Mouse (Mus musculus) G1E (cell line): ENCODE data around the gene Rsph10b. TPM values are rescaled to one million over a fixed set of nuclear protein-coding genes. Genes with fewer than 3 reads are reported as not detected.

Experiments used
- ATAC-seq: 2 replicates; pipeline ENCODE4 v1.8.0; 2016; ENCODE audit warnings: mild to moderate bottlenecking; ENCODE audit not compliant: insufficient number of reproducible peaks, poor library complexity, low FRiP score, severe bottlenecking; ENCODE audit errors: extremely low read depth
- DNase-seq: peaks from one replicate; pipeline ENCODE4 v3.0.0; 2012; ENCODE audit warnings: low spot score
- H3K27me3 ChIP-seq: 2 replicates; pipeline ENCODE4 v1.6.1; 2012; ENCODE audit warnings: mild to moderate bottlenecking, low read length, inconsistent platforms; ENCODE audit not compliant: insufficient read depth
- H3K36me3 ChIP-seq: replicated peaks from 2 replicates; pipeline ENCODE3; 2012; ENCODE audit warnings: mild to moderate bottlenecking, inconsistent platforms
- H3K4me1 ChIP-seq: 2 replicates; pipeline ENCODE4 v1.6.1; 2012; ENCODE audit warnings: low read depth, low read length, inconsistent platforms, mixed read lengths; ENCODE audit not compliant: insufficient read depth
- H3K4me3 ChIP-seq: 2 replicates; pipeline ENCODE4 v1.5.1; 2012; ENCODE audit warnings: low read depth, mild to moderate bottlenecking, inconsistent platforms, low read length, moderate library complexity, mixed read lengths
- H3K9me3 ChIP-seq: replicated peaks from 2 replicates; pipeline ENCODE4 v1.6.1; 2012; ENCODE audit warnings: inconsistent platforms
- CTCF ChIP-seq: IDR thresholded peaks from 2 replicates; pipeline ENCODE4 v1.5.1; 2012; ENCODE audit warnings: low read depth, low read length, inconsistent platforms, mixed read lengths
- GATA1 ChIP-seq: IDR thresholded peaks from 2 replicates; pipeline ENCODE4 v1.6.1; 2012; ENCODE audit warnings: borderline replicate concordance, low read length, inconsistent platforms, mixed read lengths
- GATA2 ChIP-seq: IDR thresholded peaks from 2 replicates; pipeline ENCODE4 v1.6.1; 2012; ENCODE audit warnings: low read depth, low read length, inconsistent platforms, borderline replicate concordance
- POLR2AphosphoS5 ChIP-seq: IDR thresholded peaks from 2 replicates; pipeline ENCODE4 v1.6.1; 2012; ENCODE audit warnings: low read depth, low read length, inconsistent platforms; ENCODE audit not compliant: insufficient replicate concordance
- TAL1 ChIP-seq: conservative IDR thresholded peaks from 2 replicates; pipeline ENCODE4 v1.6.1; 2012; ENCODE audit warnings: low read depth, low read length, inconsistent platforms, mixed read lengths
- polyA plus RNA-seq: library from polyadenylated mRNA; stranded (reverse); fragments of >175 nt; gene quantifications from 2 replicates; pipeline ENCODE4 v1.2.3, GENCODE M21; 2012
- total RNA-seq, 2 experiments: library from RNA; stranded (forward) in 1 of 2; stranded (reverse) in 1 of 2; fragments of 200-1000 nt in 1 of 2; fragments of >200 nt in 1 of 2; fragmentation: Nextera tagmentation in 1 of 2; gene quantifications; 2 replicates each; pipeline ENCODE4 v1.2.3; 2014 to 2017

The Rsph10b gene
- total and polyA plus RNA-seq, 3 experiments = 1.7 TPM; not detected in 2

- Histone ChIP-seq H3K4me1 (no peaks in the 10 kb centered on the region), H3K27me3 (no peaks in the 10 kb centered on the region; the same call in 1 of the 2 replicates), H3K9me3 (no peaks in the 10 kb centered on the region), H3K36me3 (peaks cover 59% of the 10 kb centered on the region), H3K4me3 (no peak overlapping the region)
- DNase-seq = no peak
- ATAC-seq = no peak
- no peak for TF ChIP-seq POLR2AphosphoS5
- no peak for TF ChIP-seq CTCF
- no peak for TF ChIP-seq GATA2
- no peak for TF ChIP-seq GATA1
- no peak for TF ChIP-seq TAL1
Observed at GRCm38 (mm10) chr5:143931863-143932580, 813 bp upstream of the Rsph10b start.

DNA sequence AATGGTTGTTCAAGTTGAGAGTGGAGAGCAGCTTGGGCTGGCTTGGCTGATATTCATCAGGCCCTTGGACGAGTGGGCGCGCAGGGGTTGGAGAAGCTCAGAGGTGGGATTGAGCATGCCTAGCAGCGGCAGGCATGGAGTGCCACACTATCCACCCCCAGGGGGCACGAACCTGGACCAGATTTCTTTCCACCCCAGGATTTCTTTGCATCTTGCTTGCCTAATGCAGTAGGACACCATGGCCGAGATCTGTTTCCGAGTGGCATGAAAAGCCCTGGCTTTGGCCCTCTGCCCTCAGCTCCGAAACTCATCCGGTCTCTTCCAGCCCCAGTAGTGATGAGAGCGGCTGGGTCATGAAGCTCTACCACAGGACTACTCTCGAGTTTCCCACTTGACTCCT is 579 bp downstream of the Rsph10b start:
- Histone ChIP-seq H3K36me3 (peaks cover 49% of the 10 kb centered on the region), H3K4me1 (no peaks in the 10 kb centered on the region), H3K27me3 (no peaks in the 10 kb centered on the region; the same call in 1 of the 2 replicates), H3K4me3 (no peak overlapping the region), H3K9me3 (no peaks in the 10 kb centered on the region)
- no peak for TF ChIP-seq GATA2
- TF ChIP-seq GATA1 = no peak
- no peak for TF ChIP-seq POLR2AphosphoS5
- no peak for TF ChIP-seq TAL1
- TF ChIP-seq CTCF = no peak
- ATAC-seq = no peak
- no peak for DNase-seq

DNA sequence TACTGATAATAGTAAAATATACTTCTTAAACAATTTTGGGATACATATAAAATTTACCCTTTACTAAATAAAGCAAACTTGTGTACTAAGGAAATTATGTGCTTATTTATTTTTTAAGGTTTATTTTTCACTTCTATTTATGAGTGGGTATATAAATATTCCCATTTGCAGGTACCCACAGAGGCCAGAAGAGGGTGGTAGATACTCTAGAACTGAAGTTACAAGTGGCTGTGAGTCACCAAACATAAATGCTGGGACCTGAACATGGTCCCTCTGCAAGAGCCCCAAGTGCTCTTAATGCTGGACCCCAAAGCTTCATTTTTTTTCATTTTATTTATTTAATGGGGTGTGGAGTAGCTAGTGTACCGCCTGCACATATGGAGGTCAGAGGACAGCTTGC is 1.0 kb downstream of the Rsph10b start:
- no peak for TF ChIP-seq GATA1
- TF ChIP-seq POLR2AphosphoS5 = no peak
- TF ChIP-seq TAL1 = no peak
- TF ChIP-seq GATA2 = no peak
- no peak for TF ChIP-seq CTCF
- no peaks in the 10 kb centered on the region; the same call in 1 of the 2 replicates for H3K27me3 ChIP-seq
- DNase-seq (no peak), ATAC-seq (no peak)
- no peaks in the 10 kb centered on the region for H3K9me3 ChIP-seq
- no peak overlapping the region for H3K4me3 ChIP-seq
- H3K36me3 ChIP-seq = peaks cover 44% of the 10 kb centered on the region
- H3K4me1 ChIP-seq = no peaks in the 10 kb centered on the region

- no peaks in the 10 kb centered on the region; the same call in 1 of the 2 replicates for H3K27me3 ChIP-seq
- ATAC-seq = no peak
- TF ChIP-seq TAL1 = no peak
- TF ChIP-seq POLR2AphosphoS5 = no peak
- TF ChIP-seq CTCF = no peak
- TF ChIP-seq GATA2 = no peak
- no peak for TF ChIP-seq GATA1
Observed at GRCm38 (mm10) chr5:143936156-143936555, 3.3 kb downstream of the Rsph10b start.

DNA sequence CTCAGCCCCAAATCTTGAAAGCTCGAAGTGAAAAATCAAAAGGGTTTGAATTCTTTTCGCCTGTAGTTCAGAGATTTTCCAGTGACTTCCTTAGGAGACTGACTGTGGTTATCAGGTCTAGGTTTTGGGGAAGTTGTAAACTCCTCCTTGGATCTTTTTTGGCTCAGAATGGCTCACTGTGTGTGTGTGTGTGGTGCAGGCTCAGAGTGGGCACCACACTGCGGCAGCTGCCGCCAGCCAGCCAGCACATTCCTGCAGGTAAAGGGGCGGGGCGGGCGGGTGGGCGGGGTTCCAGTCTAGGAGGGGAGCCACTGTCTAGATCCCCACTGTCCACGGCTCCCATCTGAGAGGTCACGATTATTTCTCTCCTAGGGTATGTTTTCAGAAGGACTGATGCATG is 8.8 kb downstream of the Rsph10b start:
- H3K9me3 ChIP-seq = no peaks in the 10 kb centered on the region
- H3K4me1 ChIP-seq = peaks cover 3% of the 10 kb centered on the region; the same call in 1 of the 2 replicates
- no peak for ATAC-seq
- no peaks in the 10 kb centered on the region for H3K36me3 ChIP-seq
- TF ChIP-seq CTCF = no peak
- TF ChIP-seq GATA1 = no peak
- no peak for TF ChIP-seq GATA2
- TF ChIP-seq POLR2AphosphoS5 = no peak
- no peak for TF ChIP-seq TAL1
- DNase-seq = no peak
- H3K27me3 ChIP-seq = peaks cover 13% of the 10 kb centered on the region
- H3K4me3 ChIP-seq = no peak overlapping the region

More at GRCm38 (mm10) chr5:143936156-143936555, 3.3 kb downstream of the Rsph10b start:
- Histone ChIP-seq H3K4me3 (no peak overlapping the region), H3K36me3 (peaks cover 22% of the 10 kb centered on the region), H3K9me3 (no peaks in the 10 kb centered on the region), H3K4me1 (peaks cover 3% of the 10 kb centered on the region; the same call in 1 of the 2 replicates)
- no peak for DNase-seq
